Mouse (Mus musculus) olfactory bulb, adult 2 months (tissue): ENCODE results near the gene Foxp1.

Source experiments
- CTCF ChIP-seq: fragments of 200-500 bp; IDR thresholded peaks from 2 replicates; pipeline ENCODE4 v1.5.1; 2012; ENCODE audit warnings: low read depth, mild to moderate bottlenecking, low read length, moderate library complexity; ENCODE audit not compliant: insufficient read depth
- POLR2A ChIP-seq: fragments of 200-500 bp; IDR thresholded peaks from 2 replicates; pipeline ENCODE4 v1.6.1; 2012; ENCODE audit warnings: mild to moderate bottlenecking, low read depth, low read length, moderate library complexity; ENCODE audit not compliant: insufficient read depth

GRCm38 (mm10) chr6:99305751-99306150 is 216.8 kb downstream of the Foxp1 start:
- TF ChIP-seq CTCF, result no peak
- TF ChIP-seq POLR2A, result no peak
